Mouse (Mus musculus) forebrain, embryonic 15.5 days (tissue): ENCODE results near the gene Grin2a. TPM values are rescaled to one million over a fixed set of nuclear protein-coding genes. Genes with fewer than 3 reads are reported as not detected.
A peak's percentile ranks its signal among the peaks of the same experiment; 100 is the strongest.

Source experiments
- ATAC-seq: fragments of 200-750 bp; cut with Nextera tagmentation; replicated peaks from 2 replicates; pipeline ENCODE4 v1.8.0; 2017; ENCODE audit warnings: mild to moderate bottlenecking, moderate TSS enrichment, moderate library complexity
- H3K27ac ChIP-seq: fragments of 300-500 bp; sonication (generic); replicated peaks from 2 replicates; pipeline ENCODE4 v1.5.1; 2015; ENCODE audit warnings: mild to moderate bottlenecking, inconsistent platforms
- H3K27me3 ChIP-seq: fragments of 300-500 bp; sonication (generic); 2 replicates; pipeline ENCODE4 v1.6.1; 2015; ENCODE audit warnings: inconsistent platforms
- H3K36me3 ChIP-seq: fragments of 300-500 bp; sonication (generic); 2 replicates; pipeline ENCODE4 v1.6.1; 2015; ENCODE audit warnings: mild to moderate bottlenecking, inconsistent platforms
- H3K4me1 ChIP-seq: fragments of 300-500 bp; sonication (generic); 2 replicates; pipeline ENCODE4 v1.6.1; 2015; ENCODE audit warnings: inconsistent platforms
- H3K4me2 ChIP-seq: fragments of 300-500 bp; sonication (generic); replicated peaks from 2 replicates; pipeline ENCODE4 v1.6.1; 2015; ENCODE audit warnings: mild to moderate bottlenecking, inconsistent platforms
- H3K4me3 ChIP-seq: fragments of 300-500 bp; sonication (generic); 2 replicates; pipeline ENCODE4 v1.5.1; 2015; ENCODE audit warnings: mild to moderate bottlenecking, inconsistent platforms
- H3K9ac ChIP-seq: fragments of 300-500 bp; sonication (generic); replicated peaks from 2 replicates; pipeline ENCODE4 v1.6.1; 2015; ENCODE audit warnings: mild to moderate bottlenecking, inconsistent platforms
- H3K9me3 ChIP-seq: fragments of 300-500 bp; sonication (generic); 2 replicates; pipeline ENCODE4 v1.6.1; 2016; ENCODE audit warnings: inconsistent platforms
- WGBS: fragments of 180-500 bp; shearing (Covaris S2); methylation state at CpG from one replicate; pipeline ENCODE4 v1.1.7; 2015; ENCODE audit warnings: mixed read lengths; 5-methylcytosine and 5-hydroxymethylcytosine counted together
- polyA plus RNA-seq: library from polyadenylated mRNA; unstranded; fragments of >200 nt; fragmentation: Nextera tagmentation; extraction: Ambion mirVana; gene quantifications from 2 replicates; pipeline ENCODE4 v1.2.1, GENCODE M21; 2015

The Grin2a gene
- polyA plus RNA-seq, 1 experiment from 2014 or later = 2.2 TPM

GRCm38 (mm10) chr16:9725578-9726113 is 269.7 kb downstream of the Grin2a start:
- 88% methylated on average over 7 of the region's 7 CpGs for WGBS
- no peaks in the 10 kb centered on the region for H3K4me1 ChIP-seq
- H3K9me3 ChIP-seq = no peaks in the 10 kb centered on the region
- no peak overlapping the region for H3K4me2 ChIP-seq
- no peak overlapping the region for H3K9ac ChIP-seq
- ATAC-seq = no peak
- no peak overlapping the region for H3K27ac ChIP-seq
- H3K36me3 ChIP-seq = no peaks in the 10 kb centered on the region
- no peak overlapping the region for H3K4me3 ChIP-seq
- no peaks in the 10 kb centered on the region for H3K27me3 ChIP-seq

GRCm38 (mm10) chr16:9711398-9711797 is 284.0 kb downstream of the Grin2a start:
- no peak overlapping the region for H3K4me3 ChIP-seq
- H3K27ac ChIP-seq = no peak overlapping the region
- no peaks in the 10 kb centered on the region for H3K27me3 ChIP-seq
- no peak overlapping the region for H3K4me2 ChIP-seq
- no peak for ATAC-seq
- no peaks in the 10 kb centered on the region for H3K4me1 ChIP-seq
- no peaks in the 10 kb centered on the region for H3K36me3 ChIP-seq
- no peaks in the 10 kb centered on the region for H3K9me3 ChIP-seq
- 75% methylated on average over 2 of the region's 2 CpGs for WGBS
- H3K9ac ChIP-seq = no peak overlapping the region

GRCm38 (mm10) chr16:9709921-9710320 is 285.4 kb downstream of the Grin2a start:
- Histone ChIP-seq H3K27me3 (no peaks in the 10 kb centered on the region), H3K27ac (no peak overlapping the region), H3K36me3 (no peaks in the 10 kb centered on the region), H3K4me3 (no peak overlapping the region), H3K9ac (no peak overlapping the region), H3K9me3 (no peaks in the 10 kb centered on the region), H3K4me1 (no peaks in the 10 kb centered on the region), H3K4me2 (no peak overlapping the region)
- ATAC-seq = no peak
- 70% methylated on average over 2 of the region's 2 CpGs for WGBS

- no peaks in the 10 kb centered on the region for H3K4me1 ChIP-seq
- H3K27ac ChIP-seq = no peak overlapping the region
- WGBS = 71% methylated on average over 2 of the region's 2 CpGs
- no peaks in the 10 kb centered on the region for H3K36me3 ChIP-seq
- no peaks in the 10 kb centered on the region for H3K9me3 ChIP-seq
- H3K4me2 ChIP-seq = no peak overlapping the region
- no peak overlapping the region for H3K9ac ChIP-seq
- H3K4me3 ChIP-seq = no peak overlapping the region
- ATAC-seq = no peak
- H3K27me3 ChIP-seq = no peaks in the 10 kb centered on the region
These were observed 298.2 kb downstream of the Grin2a start for GRCm38 (mm10) chr16:9697141-9697540.

- no peak for ATAC-seq
- WGBS = 88% methylated on average over 4 of the region's 4 CpGs
These were observed 301.3 kb downstream of the Grin2a start for GRCm38 (mm10) chr16:9694081-9694480.

GRCm38 (mm10) chr16:9688523-9689140 is 306.7 kb downstream of the Grin2a start:
- Histone ChIP-seq H3K27me3 (no peaks in the 10 kb centered on the region), H3K36me3 (no peaks in the 10 kb centered on the region), H3K4me2 (no peak overlapping the region), H3K9ac (no peak overlapping the region), H3K27ac (no peak overlapping the region), H3K4me3 (no peak overlapping the region), H3K9me3 (no peaks in the 10 kb centered on the region), H3K4me1 (no peaks in the 10 kb centered on the region)
- ATAC-seq = no peak; the same call in 1 of the 2 replicates
- WGBS = 15% methylated on average over 1 of the region's 1 CpGs

More at GRCm38 (mm10) chr16:9694081-9694480, 301.3 kb downstream of the Grin2a start:
- H3K27me3 ChIP-seq = no peaks in the 10 kb centered on the region
- no peak overlapping the region for H3K4me2 ChIP-seq
- no peak overlapping the region for H3K27ac ChIP-seq
- H3K4me3 ChIP-seq = no peak overlapping the region
- no peaks in the 10 kb centered on the region for H3K36me3 ChIP-seq
- no peak overlapping the region for H3K9ac ChIP-seq
- no peaks in the 10 kb centered on the region for H3K9me3 ChIP-seq
- H3K4me1 ChIP-seq = no peaks in the 10 kb centered on the region

GRCm38 (mm10) chr16:9680572-9680971 is 314.8 kb downstream of the Grin2a start:
- no peak for ATAC-seq
- WGBS = 62% methylated on average over 4 of the region's 4 CpGs
- no peak overlapping the region for H3K4me3 ChIP-seq
- peaks cover 15% of the 10 kb centered on the region for H3K4me1 ChIP-seq
- no peaks in the 10 kb centered on the region for H3K36me3 ChIP-seq
- no peak overlapping the region for H3K27ac ChIP-seq
- H3K27me3 ChIP-seq = no peaks in the 10 kb centered on the region
- no peak overlapping the region for H3K9ac ChIP-seq
- H3K9me3 ChIP-seq = no peaks in the 10 kb centered on the region
- no peak overlapping the region for H3K4me2 ChIP-seq

GRCm38 (mm10) chr16:9679994-9680393 is 315.4 kb downstream of the Grin2a start:
- no peak overlapping the region for H3K27ac ChIP-seq
- WGBS = 3% methylated on average over 5 of the region's 5 CpGs

GRCm38 (mm10) chr16:9678750-9679149 is 316.6 kb downstream of the Grin2a start:
- Histone ChIP-seq H3K9ac (no peak overlapping the region), H3K27me3 (no peaks in the 10 kb centered on the region), H3K4me1 (peaks cover 15% of the 10 kb centered on the region), H3K36me3 (no peaks in the 10 kb centered on the region), H3K4me2 (no peak overlapping the region), H3K4me3 (no peak overlapping the region), H3K27ac (no peak overlapping the region), H3K9me3 (no peaks in the 10 kb centered on the region)
- no peak for ATAC-seq
- WGBS = 54% methylated on average over 7 of the region's 7 CpGs

More at GRCm38 (mm10) chr16:9679994-9680393, 315.4 kb downstream of the Grin2a start:
- Histone ChIP-seq H3K9ac (no peak overlapping the region), H3K4me2 (no peak overlapping the region), H3K4me3 (no peak overlapping the region), H3K36me3 (no peaks in the 10 kb centered on the region), H3K27me3 (no peaks in the 10 kb centered on the region), H3K4me1 (peaks cover 15% of the 10 kb centered on the region), H3K9me3 (no peaks in the 10 kb centered on the region)
- peak; percentile 64 for ATAC-seq

GRCm38 (mm10) chr16:9672390-9672789 is 323.0 kb downstream of the Grin2a start:
- Histone ChIP-seq H3K36me3 (no peaks in the 10 kb centered on the region), H3K4me1 (peaks cover 15% of the 10 kb centered on the region), H3K9ac (no peak overlapping the region), H3K27me3 (no peaks in the 10 kb centered on the region), H3K9me3 (no peaks in the 10 kb centered on the region), H3K4me2 (no peak overlapping the region), H3K27ac (no peak overlapping the region), H3K4me3 (no peak overlapping the region)
- ATAC-seq = peak; percentile 67
- 57% methylated on average over 2 of the region's 2 CpGs for WGBS

GRCm38 (mm10) chr16:9671222-9671621 is 324.1 kb downstream of the Grin2a start:
- no peak overlapping the region for H3K4me3 ChIP-seq
- H3K9me3 ChIP-seq = no peaks in the 10 kb centered on the region
- no peak for ATAC-seq
- WGBS = 72% methylated on average over 1 of the region's 1 CpGs
- no peaks in the 10 kb centered on the region for H3K36me3 ChIP-seq
- peaks cover 15% of the 10 kb centered on the region for H3K4me1 ChIP-seq
- H3K9ac ChIP-seq = no peak overlapping the region
- no peaks in the 10 kb centered on the region for H3K27me3 ChIP-seq
- H3K4me2 ChIP-seq = no peak overlapping the region
- H3K27ac ChIP-seq = no peak overlapping the region

- 45% methylated on average over 6 of the region's 6 CpGs for WGBS
- no peak overlapping the region for H3K4me3 ChIP-seq
- H3K27me3 ChIP-seq = no peaks in the 10 kb centered on the region
- H3K9me3 ChIP-seq = no peaks in the 10 kb centered on the region
- no peak overlapping the region for H3K27ac ChIP-seq
- no peaks in the 10 kb centered on the region for H3K36me3 ChIP-seq
- ATAC-seq = no peak
- peaks cover 15% of the 10 kb centered on the region for H3K4me1 ChIP-seq
- no peak overlapping the region for H3K9ac ChIP-seq
- H3K4me2 ChIP-seq = no peak overlapping the region
These were observed 324.6 kb downstream of the Grin2a start for GRCm38 (mm10) chr16:9670750-9671161.

- Histone ChIP-seq H3K4me2 (no peak overlapping the region), H3K9me3 (no peaks in the 10 kb centered on the region), H3K36me3 (no peaks in the 10 kb centered on the region), H3K4me3 (no peak overlapping the region), H3K27ac (no peak overlapping the region), H3K27me3 (no peaks in the 10 kb centered on the region), H3K9ac (no peak overlapping the region), H3K4me1 (peaks cover 8% of the 10 kb centered on the region)
- ATAC-seq = no peak
- WGBS = 84% methylated on average over 4 of the region's 4 CpGs
These were observed 329.5 kb downstream of the Grin2a start for GRCm38 (mm10) chr16:9665896-9666295.
